14 mouse cellular contexts compared by ENCODE assay signal in the genomic region with DNA sequence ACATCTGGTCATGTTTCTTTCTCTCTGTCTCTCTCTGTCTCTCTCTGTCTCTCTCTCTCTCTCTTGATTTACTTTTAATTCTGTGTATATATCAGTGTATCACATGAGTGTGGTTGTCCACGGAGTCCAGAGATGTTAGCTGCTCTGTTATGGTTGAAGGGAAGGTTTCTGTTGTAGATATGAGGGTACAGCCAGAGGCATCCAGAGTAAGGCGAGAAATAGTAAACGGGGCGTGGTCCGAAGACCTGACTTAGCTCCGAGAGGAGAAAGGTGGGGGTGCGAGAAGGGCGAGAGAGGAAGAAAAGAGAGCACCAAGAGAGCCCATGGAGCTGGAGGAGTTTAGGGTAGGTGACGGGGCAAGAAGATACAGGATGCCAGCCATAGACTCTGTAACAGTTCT. TPM values are rescaled to one million over a fixed set of nuclear protein-coding genes. Genes with fewer than 3 reads are reported as not detected.
A peak's percentile ranks its signal among the peaks of the same experiment; 100 is the strongest.
DNase-seq lines count a peak whose midpoint lies in the region; ATAC-seq and TF ChIP-seq lines count a peak whose summit lies in the region.
"Had no signal": no experiment of that assay in that cellular context is flagged by ENCODE, and none has a peak within 500 bp of the region (broad histone marks: within the 10 kb centered on the region; RNA-seq: fewer than 3 reads in every experiment).

No protein-coding gene starts in this region.

- peaks cover 7% of the 10 kb centered on the region; the same call in 1 of the 2 replicates for H3K4me1 ChIP-seq in heart, postnatal 0 days (ENCODE audit: control insufficient read depth, insufficient read depth)
- H3K4me1 ChIP-seq in bone marrow macrophage, adult 2 months (ENCODE audit: control insufficient read depth, insufficient read depth, low read length): peaks cover 27% of the 10 kb centered on the region
- peaks cover 25% of the 10 kb centered on the region for H3K4me1 ChIP-seq in liver, embryonic 15.5 days (replicated peaks)

- TF ChIP-seq CTCF in heart, postnatal 0 days (IDR thresholded peaks at IDR 0.05; ENCODE audit: low read depth): no peak
- no peak for TF ChIP-seq CTCF in bone marrow macrophage, adult 2 months (IDR thresholded peaks at IDR 0.05; ENCODE audit: low read depth, low read length)
- no peak for TF ChIP-seq CTCF in layer of hippocampus, adult 2 months (conservative IDR thresholded peaks at IDR 0.05)

- peak overlapping the region; percentile 38 for H3K27ac ChIP-seq in heart, postnatal 0 days (ENCODE audit: low read depth)
- H3K27ac ChIP-seq in bone marrow macrophage, adult 2 months (ENCODE audit: insufficient read depth, low read depth, low read length): peak overlapping the region; percentile 23; the same call in 1 of the 2 replicates
- no peak overlapping the region for H3K27ac ChIP-seq in liver, embryonic 15.5 days (replicated peaks)
- H3K27ac ChIP-seq in layer of hippocampus, adult 2 months: no peak overlapping the region
- H3K27ac ChIP-seq: left cerebral cortex, adult 2 months; limb, embryonic 13.5 days had no signal

- TF ChIP-seq POLR2A in bone marrow macrophage, adult 2 months (IDR thresholded peaks at IDR 0.05; ENCODE audit: borderline replicate concordance, low read depth, low read length): no peak

- H3K36me3 ChIP-seq in heart, postnatal 0 days (replicated peaks; ENCODE audit: control insufficient read depth, insufficient read depth, low read length): no peaks in the 10 kb centered on the region
- no peaks in the 10 kb centered on the region for H3K36me3 ChIP-seq in liver, embryonic 15.5 days (replicated peaks)
- H3K36me3 ChIP-seq: limb, embryonic 13.5 days had no signal

- no peak for TF ChIP-seq EP300 in heart, postnatal 0 days (IDR thresholded peaks at IDR 0.05; ENCODE audit: low read depth)

- ATAC-seq in heart, postnatal 0 days (ENCODE audit: insufficient read depth, low read depth): no peak
- ATAC-seq in erythroblast, adult 5-6 weeks (replicated peaks; ENCODE audit: low FRiP score, poor library complexity, severe bottlenecking): peak; percentile 60
- ATAC-seq in liver, embryonic 15.5 days (ENCODE audit: insufficient read depth): 0 out of 2 replicates have a peak, but pooled peaks have one; percentile 29
- ATAC-seq: forebrain, embryonic 16.5 days had no signal

- no peak for DNase-seq in heart, postnatal 0 days (ENCODE audit: low spot score)
- no peak for DNase-seq in heart, postnatal 4 days
- DNase-seq in layer of hippocampus, adult 2 months (ENCODE audit: low spot score in 2 of 2): no peak
- no peak for DNase-seq in thymus, postnatal 25 days
- DNase-seq in thymus, adult 18-20 months: no peak
- DNase-seq: cerebellum, adult 2 months had no signal

- WGBS in heart, postnatal 0 days: 51% methylated on average over 9 of the region's 9 CpGs
- WGBS in liver, embryonic 15.5 days (ENCODE audit: insufficient replicate concordance): 29% methylated on average over 9 of the region's 9 CpGs

- H3K9ac ChIP-seq in heart, postnatal 0 days (replicated peaks; ENCODE audit: low read depth, low read length): no peak overlapping the region
- H3K9ac ChIP-seq in liver, embryonic 15.5 days: no peak overlapping the region
- H3K9ac ChIP-seq: limb, embryonic 13.5 days had no signal

- H3K9me3 ChIP-seq in heart, postnatal 0 days (replicated peaks; ENCODE audit: control insufficient read depth, low read length): no peaks in the 10 kb centered on the region
- H3K9me3 ChIP-seq in liver, embryonic 15.5 days (replicated peaks): no peaks in the 10 kb centered on the region
- H3K9me3 ChIP-seq: limb, embryonic 13.5 days; megakaryocyte, embryonic 14.5 days had no signal

- H3K27me3 ChIP-seq in heart, postnatal 0 days (ENCODE audit: control insufficient read depth, insufficient read depth, low read length): no peaks in the 10 kb centered on the region
- no peaks in the 10 kb centered on the region for H3K27me3 ChIP-seq in liver, embryonic 15.5 days
- H3K27me3 ChIP-seq: limb, embryonic 13.5 days; megakaryocyte, embryonic 14.5 days had no signal

- H3K4me3 ChIP-seq in heart, postnatal 0 days (ENCODE audit: low read depth, low read length): no peak overlapping the region
- H3K4me3 ChIP-seq in bone marrow macrophage, adult 2 months (ENCODE audit: insufficient read depth, low read length): no peak overlapping the region
- H3K4me3 ChIP-seq in liver, embryonic 15.5 days (replicated peaks): no peak overlapping the region
- H3K4me3 ChIP-seq in layer of hippocampus, adult 2 months: no peak overlapping the region
- H3K4me3 ChIP-seq: erythroblast, embryonic 14.5 days; left cerebral cortex, adult 2 months; limb, embryonic 13.5 days; megakaryocyte, embryonic 14.5 days had no signal

- no peak overlapping the region for H3K4me2 ChIP-seq in heart, postnatal 0 days (ENCODE audit: low read depth, low read length)
- H3K4me2 ChIP-seq in liver, embryonic 15.5 days: no peak overlapping the region
- H3K4me2 ChIP-seq: limb, embryonic 13.5 days had no signal

RNA-seq across cellular contexts. Expression of a gene that starts 18.9 kb away (rescaled TPM):
- 8.7 and 16.9 TPM in 2 replicates for total RNA-seq in heart, postnatal 0 days (2014; rRNA removed; ENCODE audit: low replicate concordance)
- polyA plus RNA-seq in heart, postnatal 0 days (2015; fragmentation: Nextera tagmentation; extraction: Ambion mirVana): 5.4 and 6.3 TPM in 2 replicates
- 10 to 100 TPM; 13.1 to 15.0 TPM for total RNA-seq in heart, postnatal 4 days (2021)
- 15.6 and 20.3 TPM in 2 replicates for polyA plus RNA-seq in bone marrow macrophage, adult 2 months (2012; ENCODE audit: insufficient read depth, insufficient read length, missing spikeins)
- 4.0 and 5.6 TPM in 2 replicates for total RNA-seq in erythroblast, adult 5-6 weeks (2015; ENCODE audit: low replicate concordance)
- 7.3 and 9.1 TPM in 2 replicates for total RNA-seq in erythroblast, adult 5-6 weeks (2017; ENCODE audit: low replicate concordance)
- polyA plus RNA-seq in liver, embryonic 15.5 days (2015; fragmentation: Nextera tagmentation; extraction: Ambion mirVana): 9.4 and 11.5 TPM in 2 replicates
- total RNA-seq in layer of hippocampus, adult 2 months (2021): 1 to 10 TPM; 7.2 to 7.5 TPM

RNA-seq across cellular contexts. Expression of a gene that starts 30.4 kb away (rescaled TPM):
- total RNA-seq in heart, postnatal 0 days (2014; rRNA removed; ENCODE audit: low replicate concordance): 1,061 and 1,234 TPM in 2 replicates
- 1,884 and 1,954 TPM in 2 replicates for polyA plus RNA-seq in heart, postnatal 0 days (2015; fragmentation: Nextera tagmentation; extraction: Ambion mirVana)
- 1,000 to 10,000 TPM; 1,187 to 1,211 TPM for total RNA-seq in heart, postnatal 4 days (2021)
- 291 and 396 TPM in 2 replicates for polyA plus RNA-seq in bone marrow macrophage, adult 2 months (2012; ENCODE audit: insufficient read depth, insufficient read length, missing spikeins)
- 56.0 and 80.1 TPM in 2 replicates for total RNA-seq in erythroblast, adult 5-6 weeks (2015; ENCODE audit: low replicate concordance)
- 68.3 and 132 TPM in 2 replicates for total RNA-seq in erythroblast, adult 5-6 weeks (2017; ENCODE audit: low replicate concordance)
- polyA plus RNA-seq in liver, embryonic 15.5 days (2015; fragmentation: Nextera tagmentation; extraction: Ambion mirVana): 205 and 265 TPM in 2 replicates
- 100 to 1,000 TPM; 284 to 324 TPM for total RNA-seq in layer of hippocampus, adult 2 months (2021)

RNA-seq across cellular contexts. Expression of a gene that starts 34.2 kb away (rescaled TPM):
- 32.5 and 39.5 TPM in 2 replicates for total RNA-seq in heart, postnatal 0 days (2014; rRNA removed; ENCODE audit: low replicate concordance)
- 24.2 and 28.0 TPM in 2 replicates for polyA plus RNA-seq in heart, postnatal 0 days (2015; fragmentation: Nextera tagmentation; extraction: Ambion mirVana)
- total RNA-seq in heart, postnatal 4 days (2021): 10 to 100 TPM; 44.6 to 44.7 TPM
- polyA plus RNA-seq in bone marrow macrophage, adult 2 months (2012; ENCODE audit: insufficient read depth, insufficient read length, missing spikeins): 43.8 and 44.7 TPM in 2 replicates
- 15.7 and 17.5 TPM in 2 replicates for total RNA-seq in erythroblast, adult 5-6 weeks (2015; ENCODE audit: low replicate concordance)
- total RNA-seq in erythroblast, adult 5-6 weeks (2017; ENCODE audit: low replicate concordance): 15.9 and 19.8 TPM in 2 replicates
- 29.1 and 30.3 TPM in 2 replicates for polyA plus RNA-seq in liver, embryonic 15.5 days (2015; fragmentation: Nextera tagmentation; extraction: Ambion mirVana)
- total RNA-seq in layer of hippocampus, adult 2 months (2021): 10 to 100 TPM; 14.7 to 14.8 TPM

Comparison
In these comparisons a context has a peak if more than half of its experiments do, and no peak if none do; other contexts are left out.
1. H3K27ac ChIP-seq: peak in heart, postnatal 0 days (single experiment) and bone marrow macrophage, adult 2 months (single experiment); none in liver, embryonic 15.5 days (single experiment) and layer of hippocampus, adult 2 months (single experiment).